Mouse (Mus musculus): ENCODE measurements at regions not wholly inside any gene's neighbourhood (a gene's known extent, or its start where the extent isn't known, plus 50 kb on each side); places are given as distances from the start of the nearest gene placed in this dataset.

- Histone ChIP-seq H3K4me2 (ENCODE audit: low read length) (no peak overlapping the region), H3K4me3 (ENCODE audit: control insufficient read depth in 1 of 2, insufficient read depth in 1 of 2, low read depth in 1 of 2, low read length in 2 of 2) (no peak overlapping the region), H3K27ac (replicated peaks in 1 of 2; ENCODE audit: control insufficient read depth in 1 of 2, insufficient read depth in 1 of 2, low read depth in 2 of 2, low read length in 2 of 2) (no peak overlapping the region), H3K9me3 (ENCODE audit: control insufficient read depth, low read length) (peaks cover 5% of the 10 kb centered on the region; the same call in 1 of the 2 replicates), H3K9ac (ENCODE audit: low read length) (no peak overlapping the region), H3K4me1 (ENCODE audit: control insufficient read depth in 2 of 2, insufficient read depth in 2 of 2, low read length in 2 of 2) (no peaks in the 10 kb centered on the region), H3K36me3 (ENCODE audit: control insufficient read depth, insufficient read depth, low read length) (no peaks in the 10 kb centered on the region), H3K27me3 (ENCODE audit: control insufficient read depth, insufficient read depth, low read length) (no peaks in the 10 kb centered on the region)
- ATAC-seq (ENCODE audit: insufficient number of reproducible peaks, insufficient read depth, low FRiP score, low read depth) = no peak
- 89% methylated on average over 2 of the region's 2 CpGs for WGBS
Observed at GRCm38 (mm10) chr15:97487425-97487824, 218.2 kb downstream of the Rpap3 start.

DNA sequence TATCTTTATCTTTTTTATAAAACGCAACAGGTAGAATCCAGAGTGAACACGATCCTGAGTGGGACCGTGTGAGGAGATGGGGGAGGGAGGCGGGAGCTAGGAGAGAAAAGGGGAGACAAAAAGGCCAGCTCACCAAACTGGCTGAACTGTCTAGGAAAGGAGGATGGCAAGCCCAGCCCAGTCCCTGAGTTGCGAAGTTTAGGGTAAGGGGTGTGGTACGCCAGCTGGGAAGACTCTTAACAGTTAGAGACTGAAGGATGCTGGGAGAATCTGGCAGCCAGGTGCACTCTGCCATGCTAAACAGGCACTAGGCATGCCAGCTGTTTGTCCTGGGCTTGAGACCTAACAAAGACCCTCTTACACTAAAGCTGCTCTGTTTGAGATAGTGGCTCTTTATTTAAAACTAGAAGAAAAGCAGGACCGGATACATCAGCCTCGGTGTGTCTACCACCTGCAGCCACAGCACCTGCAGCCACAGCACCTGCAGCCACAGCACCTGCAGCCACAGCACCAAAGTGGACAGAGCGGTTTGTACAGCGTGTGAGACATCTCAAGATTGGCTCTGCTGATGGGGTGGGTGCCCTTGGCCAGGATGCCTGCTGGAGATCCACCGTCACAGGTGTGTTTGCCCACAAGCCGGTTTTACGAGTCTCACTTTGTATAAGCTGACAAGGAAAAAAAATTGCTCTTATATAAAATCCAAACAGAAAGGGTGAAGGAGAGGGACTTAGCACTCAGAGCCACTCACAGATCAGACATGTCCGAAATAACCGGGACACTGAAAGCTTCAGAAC lies 225.1 kb upstream of the Amigo2 start:
- Histone ChIP-seq H3K27ac (replicated peaks in 1 of 2; ENCODE audit: control insufficient read depth in 1 of 2, insufficient read depth in 1 of 2, low read depth in 2 of 2, low read length in 2 of 2) (no peak overlapping the region), H3K4me2 (ENCODE audit: low read length) (no peak overlapping the region), H3K27me3 (ENCODE audit: control insufficient read depth, insufficient read depth, low read length) (no peaks in the 10 kb centered on the region), H3K9ac (ENCODE audit: low read length) (no peak overlapping the region), H3K4me3 (ENCODE audit: control insufficient read depth in 1 of 2, insufficient read depth in 1 of 2, low read depth in 1 of 2, low read length in 2 of 2) (no peak overlapping the region), H3K36me3 (ENCODE audit: control insufficient read depth, insufficient read depth, low read length) (no peaks in the 10 kb centered on the region), H3K4me1 (ENCODE audit: control insufficient read depth in 2 of 2, insufficient read depth in 2 of 2, low read length in 2 of 2) (no peaks in the 10 kb centered on the region; a peak in 1 of 4 replicates), H3K9me3 (ENCODE audit: control insufficient read depth, low read length) (no peaks in the 10 kb centered on the region)
- 79% methylated on average over 15 of the region's 15 CpGs for WGBS
- no peak for ATAC-seq (ENCODE audit: insufficient number of reproducible peaks, insufficient read depth, low FRiP score, low read depth)

DNA sequence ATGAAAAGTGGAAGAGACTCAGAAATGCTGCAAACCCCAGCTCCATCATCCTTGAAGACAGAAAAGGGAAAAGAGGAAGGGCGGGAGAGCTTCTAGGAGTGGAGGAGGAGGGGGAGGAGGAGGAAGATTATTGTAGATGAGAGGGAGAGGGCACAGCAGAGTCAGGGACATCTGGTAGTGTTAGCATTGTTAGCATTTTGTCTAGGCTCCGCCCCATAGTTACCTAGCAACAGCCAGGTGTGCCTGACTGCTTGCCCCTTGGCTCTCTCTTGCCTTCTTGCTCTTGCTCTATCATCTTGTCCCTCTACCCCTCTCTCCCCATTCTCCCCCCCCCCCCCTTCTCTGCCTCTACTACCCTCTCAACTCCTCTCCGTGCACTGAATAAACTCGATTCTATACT lies 224.4 kb upstream of the Amigo2 start:
- 63% methylated on average over 4 of the region's 4 CpGs for WGBS
- Histone ChIP-seq H3K36me3 (ENCODE audit: control insufficient read depth, insufficient read depth, low read length) (no peaks in the 10 kb centered on the region), H3K4me1 (ENCODE audit: control insufficient read depth in 2 of 2, insufficient read depth in 2 of 2, low read length in 2 of 2) (no peaks in the 10 kb centered on the region; a peak in 1 of 4 replicates), H3K9me3 (ENCODE audit: control insufficient read depth, low read length) (no peaks in the 10 kb centered on the region), H3K9ac (ENCODE audit: low read length) (no peak overlapping the region), H3K4me3 (ENCODE audit: control insufficient read depth in 1 of 2, insufficient read depth in 1 of 2, low read depth in 1 of 2, low read length in 2 of 2) (no peak overlapping the region), H3K27ac (replicated peaks in 1 of 2; ENCODE audit: control insufficient read depth in 1 of 2, insufficient read depth in 1 of 2, low read depth in 2 of 2, low read length in 2 of 2) (no peak overlapping the region), H3K27me3 (ENCODE audit: control insufficient read depth, insufficient read depth, low read length) (no peaks in the 10 kb centered on the region), H3K4me2 (ENCODE audit: low read length) (no peak overlapping the region)
- no peak for ATAC-seq (ENCODE audit: insufficient number of reproducible peaks, insufficient read depth, low FRiP score, low read depth)

- no peak overlapping the region for H3K4me2 ChIP-seq (ENCODE audit: low read length)
- H3K4me3 ChIP-seq (ENCODE audit: control insufficient read depth in 1 of 2, insufficient read depth in 1 of 2, low read depth in 1 of 2, low read length in 2 of 2) = no peak overlapping the region
- no peaks in the 10 kb centered on the region for H3K36me3 ChIP-seq (ENCODE audit: control insufficient read depth, insufficient read depth, low read length)
- H3K27ac ChIP-seq (replicated peaks in 1 of 2; ENCODE audit: control insufficient read depth in 1 of 2, insufficient read depth in 1 of 2, low read depth in 2 of 2, low read length in 2 of 2) = no peak overlapping the region
- H3K4me1 ChIP-seq (ENCODE audit: control insufficient read depth in 2 of 2, insufficient read depth in 2 of 2, low read length in 2 of 2) = no peaks in the 10 kb centered on the region; a peak in 1 of 4 replicates
- no peak overlapping the region for H3K9ac ChIP-seq (ENCODE audit: low read length)
- no peaks in the 10 kb centered on the region for H3K27me3 ChIP-seq (ENCODE audit: control insufficient read depth, insufficient read depth, low read length)
- no peaks in the 10 kb centered on the region for H3K9me3 ChIP-seq (ENCODE audit: control insufficient read depth, low read length)
- 75% methylated on average over 19 of the region's 19 CpGs for WGBS
- no peak for ATAC-seq (ENCODE audit: insufficient number of reproducible peaks, insufficient read depth, low FRiP score, low read depth)
Observed at GRCm38 (mm10) chr15:97469684-97470344, 222.7 kb upstream of the Amigo2 start.

- H3K36me3 ChIP-seq (ENCODE audit: control insufficient read depth, insufficient read depth, low read length) = no peaks in the 10 kb centered on the region
- H3K9ac ChIP-seq (ENCODE audit: low read length) = no peak overlapping the region
- no peaks in the 10 kb centered on the region; a peak in 1 of 4 replicates for H3K4me1 ChIP-seq (ENCODE audit: control insufficient read depth in 2 of 2, insufficient read depth in 2 of 2, low read length in 2 of 2)
- no peak for ATAC-seq (ENCODE audit: insufficient number of reproducible peaks, insufficient read depth, low FRiP score, low read depth)
- 68% methylated on average over 23 of the region's 23 CpGs for WGBS
- H3K27ac ChIP-seq (replicated peaks in 1 of 2; ENCODE audit: control insufficient read depth in 1 of 2, insufficient read depth in 1 of 2, low read depth in 2 of 2, low read length in 2 of 2) = no peak overlapping the region
- H3K27me3 ChIP-seq (ENCODE audit: control insufficient read depth, insufficient read depth, low read length) = no peaks in the 10 kb centered on the region
- H3K4me2 ChIP-seq (ENCODE audit: low read length) = no peak overlapping the region
- H3K9me3 ChIP-seq (ENCODE audit: control insufficient read depth, low read length) = no peaks in the 10 kb centered on the region
- H3K4me3 ChIP-seq (ENCODE audit: control insufficient read depth in 1 of 2, insufficient read depth in 1 of 2, low read depth in 1 of 2, low read length in 2 of 2) = no peak overlapping the region
Observed at GRCm38 (mm10) chr15:97468732-97469683, 221.9 kb upstream of the Amigo2 start.

- no peak overlapping the region for H3K4me3 ChIP-seq (ENCODE audit: control insufficient read depth in 1 of 2, insufficient read depth in 1 of 2, low read depth in 1 of 2, low read length in 2 of 2)
- no peaks in the 10 kb centered on the region for H3K9me3 ChIP-seq (ENCODE audit: control insufficient read depth, low read length)
- WGBS = 84% methylated on average over 18 of the region's 18 CpGs
- no peak overlapping the region for H3K9ac ChIP-seq (ENCODE audit: low read length)
- H3K27ac ChIP-seq (replicated peaks in 1 of 2; ENCODE audit: control insufficient read depth in 1 of 2, insufficient read depth in 1 of 2, low read depth in 2 of 2, low read length in 2 of 2) = no peak overlapping the region
- H3K36me3 ChIP-seq (ENCODE audit: control insufficient read depth, insufficient read depth, low read length) = no peaks in the 10 kb centered on the region
- H3K27me3 ChIP-seq (ENCODE audit: control insufficient read depth, insufficient read depth, low read length) = no peaks in the 10 kb centered on the region
- H3K4me1 ChIP-seq (ENCODE audit: control insufficient read depth in 2 of 2, insufficient read depth in 2 of 2, low read length in 2 of 2) = no peaks in the 10 kb centered on the region; a peak in 1 of 4 replicates
- no peak overlapping the region for H3K4me2 ChIP-seq (ENCODE audit: low read length)
- no peak for ATAC-seq (ENCODE audit: insufficient number of reproducible peaks, insufficient read depth, low FRiP score, low read depth)
Observed at GRCm38 (mm10) chr15:97467781-97468485, 220.8 kb upstream of the Amigo2 start.

DNA sequence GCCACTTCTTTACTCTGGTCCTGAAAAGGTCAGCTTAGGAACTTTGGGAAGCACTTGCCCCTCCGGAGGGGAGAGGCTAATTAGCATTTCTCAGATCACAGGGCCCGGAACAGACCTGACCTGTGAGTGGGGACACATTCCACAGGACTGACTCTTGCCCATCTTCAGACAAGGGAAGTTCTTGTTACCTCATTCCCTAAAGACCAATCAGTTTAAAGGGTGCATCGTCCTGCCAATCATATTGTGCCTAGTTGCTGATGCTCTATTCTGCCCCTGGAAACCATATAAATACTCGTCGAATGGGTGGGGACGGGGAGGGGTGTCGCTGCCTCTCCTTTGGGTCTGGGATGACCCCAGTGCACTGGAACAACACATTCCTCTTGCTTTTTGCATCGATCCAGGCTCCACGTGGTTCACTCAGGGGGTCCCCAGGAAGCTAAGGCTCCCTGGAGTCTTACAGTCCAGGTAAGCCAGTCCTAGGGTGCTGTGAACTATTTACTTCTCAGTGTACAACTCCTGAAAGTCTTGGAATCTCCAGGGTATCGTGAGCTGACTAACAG lies 219.9 kb upstream of the Amigo2 start:
- H3K4me3 ChIP-seq (ENCODE audit: control insufficient read depth in 1 of 2, insufficient read depth in 1 of 2, low read depth in 1 of 2, low read length in 2 of 2) = no peak overlapping the region
- H3K4me2 ChIP-seq (ENCODE audit: low read length) = no peak overlapping the region
- WGBS = 78% methylated on average over 10 of the region's 10 CpGs
- no peaks in the 10 kb centered on the region for H3K27me3 ChIP-seq (ENCODE audit: control insufficient read depth, insufficient read depth, low read length)
- no peaks in the 10 kb centered on the region; a peak in 1 of 4 replicates for H3K4me1 ChIP-seq (ENCODE audit: control insufficient read depth in 2 of 2, insufficient read depth in 2 of 2, low read length in 2 of 2)
- no peak overlapping the region for H3K27ac ChIP-seq (replicated peaks in 1 of 2; ENCODE audit: control insufficient read depth in 1 of 2, insufficient read depth in 1 of 2, low read depth in 2 of 2, low read length in 2 of 2)
- ATAC-seq (ENCODE audit: insufficient number of reproducible peaks, insufficient read depth, low FRiP score, low read depth) = no peak
- no peaks in the 10 kb centered on the region for H3K9me3 ChIP-seq (ENCODE audit: control insufficient read depth, low read length)
- no peak overlapping the region for H3K9ac ChIP-seq (ENCODE audit: low read length)
- no peaks in the 10 kb centered on the region for H3K36me3 ChIP-seq (ENCODE audit: control insufficient read depth, insufficient read depth, low read length)
